Mouse (Mus musculus) lung, adult 2 months (tissue): Measurements from ENCODE around the gene 4930469K13Rik.

Experiments used
- CTCF ChIP-seq: fragments of 200-500 bp; IDR thresholded peaks from 2 replicates; pipeline ENCODE4 v1.5.1; 2011; ENCODE audit warnings: mild to moderate bottlenecking, low read length, control low read depth; ENCODE audit not compliant: insufficient read depth
- POLR2A ChIP-seq: fragments of 200-500 bp; IDR thresholded peaks from 2 replicates; pipeline ENCODE4 v1.6.1; 2011; ENCODE audit warnings: low read depth, mild to moderate bottlenecking, control low read depth, low read length, borderline replicate concordance; ENCODE audit errors: extremely low read depth

DNA sequence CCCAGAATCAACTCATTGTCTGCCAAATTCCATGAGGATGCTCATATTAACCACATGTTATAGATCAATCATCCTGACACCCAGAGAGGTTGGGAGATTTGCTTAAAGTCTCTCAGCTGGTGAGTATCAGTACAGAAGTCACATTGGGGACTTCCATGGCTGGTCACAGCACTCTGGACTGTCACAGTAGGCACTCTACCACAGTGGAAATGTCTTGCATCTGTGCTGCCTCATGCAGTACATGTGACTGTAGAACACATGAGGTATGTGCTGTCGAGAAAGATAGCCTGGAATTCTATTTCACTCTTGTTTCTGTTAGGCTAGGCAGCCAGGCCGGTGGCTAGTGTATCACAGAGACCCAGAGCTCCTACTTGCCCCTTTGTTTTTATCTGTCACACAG, 63.6 kb downstream of the 4930469K13Rik start:
- no peak for TF ChIP-seq CTCF
- TF ChIP-seq POLR2A, result no peak
